Mouse (Mus musculus): ENCODE results near the gene Dnajc7. TPM values are rescaled to one million over a fixed set of nuclear protein-coding genes. Genes with fewer than 3 reads are reported as not detected.
"Not testable (repeated sequence)": the region's sequence is repeated elsewhere in the genome, so short reads cannot be mapped to it uniquely, and the experiment has no call there.

The Dnajc7 gene
- polyA plus RNA-seq (2012; ENCODE audit: insufficient read depth, low replicate concordance): 1.8 and 86.6 TPM in 2 replicates

DNA sequence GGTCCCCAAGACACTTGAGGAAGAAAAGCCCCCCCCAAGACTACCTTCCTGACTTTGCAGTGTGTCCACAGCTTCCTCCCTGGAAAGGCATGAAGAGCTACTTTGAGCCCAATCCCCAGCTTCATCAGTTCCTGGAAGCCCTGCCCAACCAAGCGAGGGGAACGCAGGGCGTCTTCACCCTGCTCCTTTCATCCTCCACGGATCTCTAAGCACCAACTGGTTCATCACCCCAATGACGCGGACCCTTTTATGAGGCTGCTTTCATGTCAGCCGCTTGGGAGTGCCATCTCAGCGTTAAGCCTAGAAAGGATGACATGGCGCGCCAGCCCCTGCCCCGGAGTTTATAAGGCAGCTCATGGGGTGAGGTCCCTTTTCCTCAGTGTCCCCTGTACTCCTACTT is at the start of gene Dnajc7:
Gene Dnajc7, minus strand, starts transcription at position 187 of the 400 bp plus-strand sequence.
- H3K4me3 ChIP-seq (replicated peaks): peak within 1 kb of the TSS; percentile 99
- H3K9me3 ChIP-seq: no peaks in the 10 kb centered on the region
- TF ChIP-seq FLI1 (IDR thresholded peaks at IDR 0.05; ENCODE audit: low read length) (no peak), GATA1 (IDR thresholded peaks at IDR 0.05; ENCODE audit: borderline replicate concordance, low read length) (no peak)
- H3K36me3 ChIP-seq (replicated peaks; ENCODE audit: low read length): peaks cover 27% of the 10 kb centered on the region
- H3K4me1 ChIP-seq: peaks cover 62% of the 10 kb centered on the region
- no peaks in the 10 kb centered on the region for H3K27me3 ChIP-seq (replicated peaks)

DNA sequence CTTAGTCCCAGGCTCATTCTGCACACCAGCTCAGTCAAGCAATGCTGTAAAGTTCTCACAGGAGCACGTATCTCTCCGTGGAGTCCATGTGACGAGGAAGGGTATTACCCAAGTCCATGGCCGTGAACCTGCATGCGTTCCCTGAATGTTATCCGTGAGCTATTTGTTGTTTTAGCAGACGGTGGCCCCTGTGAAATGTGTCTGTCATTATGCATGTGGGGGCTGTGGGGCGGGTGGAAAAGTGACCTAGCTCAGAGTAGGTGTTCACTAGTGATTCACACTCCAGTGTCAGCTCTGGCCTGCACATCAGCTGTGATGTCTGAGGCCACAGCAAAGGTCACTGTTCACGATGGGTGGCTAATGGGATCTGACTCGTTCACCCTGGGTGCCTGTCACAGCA is 39.8 kb upstream of the Dnajc7 start:
- H3K4me1 ChIP-seq: peaks cover 26% of the 10 kb centered on the region
- H3K36me3 ChIP-seq (replicated peaks; ENCODE audit: low read length): no peaks in the 10 kb centered on the region
- no peak overlapping the region for H3K4me3 ChIP-seq (replicated peaks)
- H3K27me3 ChIP-seq (replicated peaks): peaks cover 27% of the 10 kb centered on the region
- TF ChIP-seq GATA1 (IDR thresholded peaks at IDR 0.05; ENCODE audit: borderline replicate concordance, low read length) (no peak), FLI1 (IDR thresholded peaks at IDR 0.05; ENCODE audit: low read length) (no peak)
- H3K9me3 ChIP-seq: no peaks in the 10 kb centered on the region

DNA sequence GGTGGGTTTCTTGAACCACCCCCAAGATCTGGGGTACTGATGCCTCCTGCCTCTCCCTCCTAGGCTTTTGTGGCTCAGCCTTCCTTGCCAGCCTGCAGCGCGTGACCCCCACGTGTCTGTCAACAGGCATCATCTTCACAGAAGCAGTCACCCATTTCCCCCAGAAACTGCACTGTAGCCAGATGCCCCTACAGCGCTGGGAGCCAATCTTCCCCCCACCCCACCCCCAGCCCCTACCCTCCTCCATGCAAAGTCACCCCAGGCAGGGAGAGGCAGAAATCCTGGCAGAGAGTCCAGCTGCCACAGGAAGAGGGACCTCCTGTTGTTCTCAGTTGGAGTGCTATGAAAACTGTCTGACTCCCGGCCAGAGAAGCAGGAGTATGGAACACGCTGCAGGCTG is 36.5 kb upstream of the Dnajc7 start:
- peaks cover 55% of the 10 kb centered on the region for H3K27me3 ChIP-seq (replicated peaks)
- H3K4me3 ChIP-seq (replicated peaks): peak overlapping the region; percentile 10
- no peaks in the 10 kb centered on the region for H3K36me3 ChIP-seq (replicated peaks; ENCODE audit: low read length)
- TF ChIP-seq GATA1 (IDR thresholded peaks at IDR 0.05; ENCODE audit: borderline replicate concordance, low read length) (no peak), FLI1 (IDR thresholded peaks at IDR 0.05; ENCODE audit: low read length) (no peak)
- H3K9me3 ChIP-seq: no peaks in the 10 kb centered on the region
- H3K4me1 ChIP-seq: peaks cover 26% of the 10 kb centered on the region

DNA sequence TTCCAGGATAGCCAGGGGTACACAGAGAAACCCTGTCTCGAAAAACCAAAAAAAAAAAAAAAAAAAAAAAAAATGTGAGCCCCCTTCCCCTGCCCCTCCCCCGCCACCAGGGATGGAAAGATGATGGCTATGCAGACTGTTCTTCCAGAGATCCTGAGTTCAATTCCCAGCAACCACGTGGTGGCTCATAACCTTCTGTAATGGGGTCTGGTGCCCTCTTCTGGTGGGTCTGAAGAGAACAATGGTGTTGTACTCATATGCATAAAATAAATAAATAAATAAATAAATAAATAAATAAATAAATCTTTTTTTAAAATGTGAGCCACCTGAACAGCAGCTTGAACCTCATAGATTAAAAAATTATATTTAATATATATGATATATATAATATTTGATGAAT is 35.6 kb upstream of the Dnajc7 start:
- H3K9me3 ChIP-seq; H3K36me3 ChIP-seq (replicated peaks; ENCODE audit: low read length): not testable (repeated sequence)
- H3K27me3 ChIP-seq (replicated peaks): peaks cover 55% of the 10 kb centered on the region

DNA sequence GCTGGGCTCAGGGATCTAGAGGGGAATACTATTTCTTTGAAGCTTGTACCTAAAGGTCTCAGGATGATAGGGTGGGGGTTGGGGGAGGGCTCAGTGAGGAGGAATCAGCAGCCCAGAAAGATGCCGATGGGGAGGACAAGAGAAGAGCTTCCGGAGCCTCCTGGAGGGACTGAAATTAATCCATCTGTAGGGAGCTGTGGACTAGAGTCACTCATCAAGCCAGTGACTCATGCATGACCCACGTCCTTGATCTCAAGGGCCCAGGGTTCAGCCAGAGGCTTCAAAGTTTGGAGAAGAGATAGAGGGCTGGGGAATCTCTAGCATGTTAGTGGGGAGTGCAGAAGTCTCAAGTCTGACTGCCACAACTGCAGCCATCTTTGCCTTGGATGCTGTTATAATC is 31.8 kb upstream of the Dnajc7 start:
- TF ChIP-seq GATA1 (IDR thresholded peaks at IDR 0.05; ENCODE audit: borderline replicate concordance, low read length) (no peak), FLI1 (IDR thresholded peaks at IDR 0.05; ENCODE audit: low read length) (no peak)
- peaks cover 61% of the 10 kb centered on the region for H3K27me3 ChIP-seq (replicated peaks)

More for the DNA sequence above, 35.6 kb upstream of the Dnajc7 start:
- peaks cover 33% of the 10 kb centered on the region for H3K4me1 ChIP-seq
- H3K4me3 ChIP-seq (replicated peaks): not testable (repeated sequence)

DNA sequence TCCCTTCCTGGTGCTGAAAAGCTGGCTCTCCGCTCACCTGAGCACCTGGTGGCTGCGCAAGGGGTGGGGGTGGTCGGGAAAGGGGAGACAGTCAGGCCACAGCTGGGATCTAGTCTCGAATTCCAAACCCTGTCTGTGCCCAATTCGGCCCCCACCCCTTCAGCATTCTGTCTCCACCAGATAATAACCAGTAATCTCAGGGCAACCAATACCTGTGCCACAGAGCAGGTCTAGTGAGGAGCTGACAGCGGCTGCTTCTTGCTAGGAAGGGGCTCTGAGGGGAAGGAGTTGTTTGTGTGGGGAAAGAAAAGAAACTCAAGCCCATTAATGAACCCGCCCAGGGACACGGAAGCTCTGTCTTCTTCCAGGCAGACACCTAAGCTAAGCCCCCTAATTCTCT is 31.2 kb upstream of the Dnajc7 start:
- no peak overlapping the region for H3K4me3 ChIP-seq (replicated peaks)
- TF ChIP-seq FLI1 (IDR thresholded peaks at IDR 0.05; ENCODE audit: low read length): no peak
- H3K27me3 ChIP-seq (replicated peaks): peaks cover 61% of the 10 kb centered on the region
- H3K4me1 ChIP-seq: peaks cover 25% of the 10 kb centered on the region
- H3K36me3 ChIP-seq (replicated peaks; ENCODE audit: low read length): no peaks in the 10 kb centered on the region
- H3K9me3 ChIP-seq: no peaks in the 10 kb centered on the region; the same call in 1 of the 2 replicates

More for the DNA sequence above, 31.8 kb upstream of the Dnajc7 start:
- H3K4me3 ChIP-seq (replicated peaks): no peak overlapping the region
- no peaks in the 10 kb centered on the region; the same call in 1 of the 2 replicates for H3K9me3 ChIP-seq
- no peaks in the 10 kb centered on the region for H3K36me3 ChIP-seq (replicated peaks; ENCODE audit: low read length)
- peaks cover 31% of the 10 kb centered on the region for H3K4me1 ChIP-seq

DNA sequence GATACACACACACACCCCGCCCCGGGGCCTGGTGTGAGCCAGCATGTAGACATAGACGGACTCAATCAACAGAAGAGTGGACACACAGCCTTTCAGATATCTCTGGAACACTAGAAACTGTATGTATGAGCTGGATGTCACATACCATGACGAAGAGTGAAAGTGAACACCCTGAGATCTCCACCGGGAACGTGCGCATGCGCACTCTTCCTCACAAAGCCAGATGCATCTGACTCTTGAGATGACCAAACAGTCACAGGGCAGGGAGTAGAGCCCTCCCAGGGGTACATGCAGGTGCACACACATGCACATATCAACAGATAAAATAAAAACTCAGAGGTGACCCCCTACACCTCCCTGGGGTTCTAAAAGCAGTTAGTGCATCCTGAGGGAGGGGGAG is 28.4 kb upstream of the Dnajc7 start:
- no peaks in the 10 kb centered on the region for H3K36me3 ChIP-seq (replicated peaks; ENCODE audit: low read length)
- H3K4me3 ChIP-seq (replicated peaks): no peak overlapping the region
- TF ChIP-seq FLI1 (IDR thresholded peaks at IDR 0.05; ENCODE audit: low read length): no peak
- TF ChIP-seq GATA1 (IDR thresholded peaks at IDR 0.05; ENCODE audit: borderline replicate concordance, low read length): no peak
- H3K4me1 ChIP-seq: peaks cover 22% of the 10 kb centered on the region
- H3K9me3 ChIP-seq: no peaks in the 10 kb centered on the region; the same call in 1 of the 2 replicates
- peaks cover 64% of the 10 kb centered on the region for H3K27me3 ChIP-seq (replicated peaks)

DNA sequence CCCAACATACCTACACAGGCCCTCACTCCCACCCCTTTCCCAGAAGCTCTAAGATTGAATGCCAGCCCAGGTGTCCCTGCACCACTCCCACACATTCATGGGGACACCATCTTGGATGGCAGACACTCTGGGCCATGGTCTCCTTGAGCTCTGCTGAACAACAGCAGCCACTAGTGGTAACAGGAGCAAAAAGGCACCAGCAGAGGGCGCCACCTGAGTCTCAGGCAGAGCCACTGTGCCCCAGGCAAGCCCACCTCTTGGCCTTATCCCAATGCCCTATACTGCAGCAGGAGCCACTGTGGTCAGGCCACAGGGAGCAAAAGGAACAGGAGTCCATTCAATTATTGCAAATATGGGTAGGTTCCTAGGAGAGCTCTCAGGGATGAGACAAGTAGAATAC is 26.3 kb upstream of the Dnajc7 start:
- TF ChIP-seq FLI1 (IDR thresholded peaks at IDR 0.05; ENCODE audit: low read length) (no peak), GATA1 (IDR thresholded peaks at IDR 0.05; ENCODE audit: borderline replicate concordance, low read length) (no peak)
- H3K4me3 ChIP-seq (replicated peaks): no peak overlapping the region
- H3K4me1 ChIP-seq: peaks cover 22% of the 10 kb centered on the region
- H3K27me3 ChIP-seq (replicated peaks): peaks cover 66% of the 10 kb centered on the region
- H3K36me3 ChIP-seq (replicated peaks; ENCODE audit: low read length): no peaks in the 10 kb centered on the region
- H3K9me3 ChIP-seq: no peaks in the 10 kb centered on the region; the same call in 1 of the 2 replicates

DNA sequence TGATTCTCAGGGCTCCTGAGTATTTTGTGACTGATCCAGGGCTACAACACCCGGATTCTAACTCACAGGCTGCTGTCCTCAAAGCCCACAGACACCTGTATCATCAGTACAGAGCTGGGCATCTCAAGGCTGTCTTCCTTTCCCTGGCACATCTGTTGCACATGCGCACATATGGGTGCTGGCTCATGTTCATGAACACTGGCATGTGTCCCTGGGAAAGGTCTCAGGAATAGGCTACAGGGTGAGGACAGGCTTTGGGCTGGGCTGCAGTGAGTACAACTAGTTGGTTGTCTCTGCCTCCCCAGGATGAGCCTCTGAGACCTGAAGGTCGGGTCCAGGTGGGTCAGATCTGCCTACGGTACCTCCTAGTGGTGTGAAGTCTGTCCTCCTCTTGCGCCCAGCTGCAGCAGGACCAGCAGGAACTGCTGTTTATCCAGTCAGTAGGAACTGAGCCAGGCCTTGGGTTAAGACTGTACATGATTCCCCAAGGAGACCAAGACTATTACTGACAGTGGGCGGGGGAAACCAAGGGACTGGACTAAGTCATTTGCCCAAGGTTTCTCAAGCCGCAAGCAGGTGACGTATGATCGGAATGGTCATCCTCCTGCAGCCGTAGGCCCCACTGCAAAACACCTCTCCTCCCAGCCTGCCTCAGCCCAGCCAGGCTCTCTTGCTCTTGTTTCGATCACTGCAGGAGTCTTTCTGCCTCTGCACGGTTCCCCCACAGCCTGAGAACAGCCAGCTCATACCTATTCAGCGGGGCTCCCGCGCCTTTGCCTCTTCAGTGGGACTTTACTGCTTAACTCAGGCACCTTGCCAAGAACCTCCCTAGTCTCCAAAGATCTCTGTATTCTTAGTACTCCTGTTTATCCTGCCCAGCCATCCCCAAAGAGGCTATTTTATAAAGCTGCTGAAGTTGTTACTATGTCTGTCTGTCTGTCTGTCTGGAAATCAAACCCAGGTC is 23.9 kb upstream of the Dnajc7 start:
- TF ChIP-seq GATA1 (IDR thresholded peaks at IDR 0.05; ENCODE audit: borderline replicate concordance, low read length) (no peak), FLI1 (IDR thresholded peaks at IDR 0.05; ENCODE audit: low read length) (no peak)
- no peak overlapping the region for H3K4me3 ChIP-seq (replicated peaks)
- peaks cover 73% of the 10 kb centered on the region for H3K27me3 ChIP-seq (replicated peaks)
- H3K4me1 ChIP-seq: peaks cover 24% of the 10 kb centered on the region
- no peaks in the 10 kb centered on the region for H3K9me3 ChIP-seq
- no peaks in the 10 kb centered on the region for H3K36me3 ChIP-seq (replicated peaks; ENCODE audit: low read length)

DNA sequence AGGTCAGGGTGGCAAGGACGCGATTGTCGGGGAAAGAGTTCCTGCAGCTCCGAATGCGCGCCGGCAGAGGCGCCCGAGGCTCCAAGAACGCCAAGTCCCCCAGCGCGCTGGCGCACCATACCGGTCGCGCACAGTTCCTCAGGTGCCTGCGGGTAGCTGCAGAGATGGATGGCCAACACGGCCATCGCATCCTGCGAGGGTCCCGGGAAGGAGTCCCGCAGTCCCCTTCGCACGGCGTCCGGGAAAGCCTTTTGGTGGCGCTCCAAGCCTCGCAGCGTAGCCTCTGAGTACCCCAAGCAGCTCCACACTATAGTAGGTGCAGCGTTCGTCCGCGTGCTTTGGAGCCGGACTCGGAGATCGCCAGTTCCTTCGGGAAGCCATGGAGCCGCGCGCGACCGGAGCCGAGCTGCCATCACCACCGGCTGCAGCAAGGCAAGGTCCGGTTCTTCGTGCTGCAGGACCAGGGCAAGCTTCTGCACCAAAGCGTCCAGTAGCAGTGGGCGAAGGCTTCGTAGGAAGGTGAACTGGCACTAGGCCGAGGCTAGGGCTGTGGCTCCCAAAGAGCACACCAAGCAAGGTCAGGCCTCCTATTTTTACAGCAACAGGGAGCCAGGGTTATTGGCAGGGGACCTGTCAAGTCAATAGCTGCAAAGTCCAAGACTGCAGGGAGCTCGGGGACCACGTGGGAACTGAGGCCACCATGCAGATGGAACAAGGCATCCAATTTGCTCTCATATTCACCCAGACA is 20.4 kb upstream of the Dnajc7 start:
- H3K27me3 ChIP-seq (replicated peaks): peaks cover 91% of the 10 kb centered on the region
- H3K4me3 ChIP-seq (replicated peaks): peak overlapping the region; percentile 81
- TF ChIP-seq GATA1 (IDR thresholded peaks at IDR 0.05; ENCODE audit: borderline replicate concordance, low read length): no peak
- TF ChIP-seq FLI1 (IDR thresholded peaks at IDR 0.05; ENCODE audit: low read length): no peak

More for the DNA sequence above, 20.4 kb upstream of the Dnajc7 start:
- H3K9me3 ChIP-seq: peaks cover 8% of the 10 kb centered on the region
- H3K36me3 ChIP-seq (replicated peaks; ENCODE audit: low read length): no peaks in the 10 kb centered on the region
- peaks cover 15% of the 10 kb centered on the region for H3K4me1 ChIP-seq

Measured in megakaryocyte, embryonic 14.5 days (primary cell).